Mouse (Mus musculus) urinary bladder, postnatal 36 days (tissue): ENCODE measurements around the gene Cdk5rap3.
A peak's percentile ranks its signal among the peaks of the same experiment; 100 is the strongest.

Experiments used
- DNase-seq, 2 experiments: peaks; one replicate each; pipeline ENCODE4 v3.0.0; 2022; ENCODE audit warnings: low spot score in 2 of 2, mixed read lengths in 1 of 2

Gene Cdk5rap3

GRCm38 (mm10) chr11:96895886-96896285 is 20.4 kb downstream of the Cdk5rap3 start:
- no peak for DNase-seq

GRCm38 (mm10) chr11:96893203-96893842 is 23.0 kb downstream of the Cdk5rap3 start:
- DNase-seq, result no peak

GRCm38 (mm10) chr11:96891784-96892527 is 24.3 kb downstream of the Cdk5rap3 start:
- no peak for DNase-seq

- no peak for DNase-seq
Observed at GRCm38 (mm10) chr11:96886942-96887546, 29.3 kb downstream of the Cdk5rap3 start.

- no peak for DNase-seq
Observed at GRCm38 (mm10) chr11:96885901-96886340, 30.4 kb downstream of the Cdk5rap3 start.

GRCm38 (mm10) chr11:96880296-96880695 is 36.0 kb downstream of the Cdk5rap3 start:
- DNase-seq, result no peak

GRCm38 (mm10) chr11:96879359-96879758 is 36.9 kb downstream of the Cdk5rap3 start:
- no peak for DNase-seq

GRCm38 (mm10) chr11:96878715-96879114 is 37.6 kb downstream of the Cdk5rap3 start:
- no peak for DNase-seq

- no peak for DNase-seq
Observed at GRCm38 (mm10) chr11:96877071-96877470, 39.2 kb downstream of the Cdk5rap3 start.

- no peak for DNase-seq
Observed at GRCm38 (mm10) chr11:96876300-96877040, 39.8 kb downstream of the Cdk5rap3 start.

- DNase-seq, result peak; percentile 33 to 36
Observed at GRCm38 (mm10) chr11:96875745-96876144, 40.6 kb downstream of the Cdk5rap3 start.

- no peak for DNase-seq
Observed at GRCm38 (mm10) chr11:96875270-96875669, 41.0 kb downstream of the Cdk5rap3 start.

GRCm38 (mm10) chr11:96873601-96874140 is 42.6 kb downstream of the Cdk5rap3 start:
- DNase-seq, result no peak

- DNase-seq, result no peak
Observed at GRCm38 (mm10) chr11:96872441-96873379, 43.6 kb downstream of the Cdk5rap3 start.

- peak; percentile 35 to 56 for DNase-seq
Observed at GRCm38 (mm10) chr11:96867149-96867548, 49.1 kb downstream of the Cdk5rap3 start.

- peak in 1 of 2 experiments; percentile 43 for DNase-seq
Observed at GRCm38 (mm10) chr11:96863206-96863995, 52.9 kb downstream of the Cdk5rap3 start.

GRCm38 (mm10) chr11:96862534-96862933 is 53.8 kb downstream of the Cdk5rap3 start:
- no peak for DNase-seq

- DNase-seq, result peak; percentile 91 to 94
Observed at GRCm38 (mm10) chr11:96861878-96862289, 54.4 kb downstream of the Cdk5rap3 start.

- peak; percentile 35 to 52 for DNase-seq
Observed at GRCm38 (mm10) chr11:96861446-96861845, 54.9 kb downstream of the Cdk5rap3 start.

GRCm38 (mm10) chr11:96860564-96860963 is 55.7 kb downstream of the Cdk5rap3 start:
- DNase-seq, result peak; percentile 70 to 85
